Mouse (Mus musculus) liver, embryonic 11.5 days (tissue): ENCODE data around the gene Cby3. TPM values are rescaled to one million over a fixed set of nuclear protein-coding genes. Genes with fewer than 3 reads are reported as not detected.

ENCODE experiments used
- ATAC-seq: fragments of 200-750 bp; cut with Nextera tagmentation; replicated peaks from 2 replicates; pipeline ENCODE4 v1.8.0; 2017; ENCODE audit warnings: moderate number of reproducible peaks, mild to moderate bottlenecking, moderate TSS enrichment, moderate library complexity; ENCODE audit not compliant: low FRiP score
- DNase-seq: peaks from one replicate; pipeline ENCODE4 v3.0.0-alpha.2; 2017; ENCODE audit warnings: low spot score
- H3K27ac ChIP-seq: fragments of 300-500 bp; sonication (generic); 2 replicates; pipeline ENCODE4 v1.5.1; 2014; ENCODE audit warnings: mild to moderate bottlenecking, low read depth, low read length, control low read depth
- H3K27me3 ChIP-seq: fragments of 300-500 bp; sonication (generic); replicated peaks from 2 replicates; pipeline ENCODE4 v1.6.1; 2014; ENCODE audit warnings: low read length, mixed read lengths; ENCODE audit not compliant: control insufficient read depth, insufficient read depth
- H3K36me3 ChIP-seq: fragments of 300-500 bp; sonication (generic); 2 replicates; pipeline ENCODE4 v1.6.1; 2014; ENCODE audit warnings: mild to moderate bottlenecking, low read length, moderate library complexity, mixed read lengths; ENCODE audit not compliant: control insufficient read depth, insufficient read depth
- H3K4me1 ChIP-seq: fragments of 300-500 bp; sonication (generic); replicated peaks from 2 replicates; pipeline ENCODE4 v1.6.1; 2014; ENCODE audit warnings: low read length, mixed read lengths; ENCODE audit not compliant: control insufficient read depth, insufficient read depth
- H3K4me2 ChIP-seq: fragments of 300-500 bp; sonication (generic); 2 replicates; pipeline ENCODE4 v1.6.1; 2014; ENCODE audit warnings: mild to moderate bottlenecking, control low read depth, moderate library complexity
- H3K4me3 ChIP-seq: fragments of 300-500 bp; sonication (generic); 2 replicates; pipeline ENCODE4 v1.5.1; 2014; ENCODE audit warnings: low read depth, low read length, control low read depth
- H3K9ac ChIP-seq: fragments of 300-500 bp; sonication (generic); 2 replicates; pipeline ENCODE4 v1.6.1; 2014; ENCODE audit warnings: low read depth, low read length, control low read depth
- H3K9me3 ChIP-seq: fragments of 300-500 bp; sonication (generic); 2 replicates; pipeline ENCODE4 v1.6.1; 2016; ENCODE audit warnings: low read length, inconsistent platforms, mixed read lengths; ENCODE audit not compliant: control insufficient read depth
- WGBS: fragments of 180-500 bp; shearing (Covaris S2); extraction: QIAGEN DNeasy Blood & Tissue Kit; methylation state at CpG from one replicate; pipeline ENCODE4 v1.1.7; 2014; 5-methylcytosine and 5-hydroxymethylcytosine counted together
- polyA plus RNA-seq: library from polyadenylated mRNA; unstranded; fragments of >200 nt; fragmentation: Nextera tagmentation; extraction: Ambion mirVana; gene quantifications from 2 replicates; pipeline ENCODE4 v1.2.1, GENCODE M21; 2014

The Cby3 gene
- polyA plus RNA-seq, 1 experiment from 2014 or later: not detected

DNA sequence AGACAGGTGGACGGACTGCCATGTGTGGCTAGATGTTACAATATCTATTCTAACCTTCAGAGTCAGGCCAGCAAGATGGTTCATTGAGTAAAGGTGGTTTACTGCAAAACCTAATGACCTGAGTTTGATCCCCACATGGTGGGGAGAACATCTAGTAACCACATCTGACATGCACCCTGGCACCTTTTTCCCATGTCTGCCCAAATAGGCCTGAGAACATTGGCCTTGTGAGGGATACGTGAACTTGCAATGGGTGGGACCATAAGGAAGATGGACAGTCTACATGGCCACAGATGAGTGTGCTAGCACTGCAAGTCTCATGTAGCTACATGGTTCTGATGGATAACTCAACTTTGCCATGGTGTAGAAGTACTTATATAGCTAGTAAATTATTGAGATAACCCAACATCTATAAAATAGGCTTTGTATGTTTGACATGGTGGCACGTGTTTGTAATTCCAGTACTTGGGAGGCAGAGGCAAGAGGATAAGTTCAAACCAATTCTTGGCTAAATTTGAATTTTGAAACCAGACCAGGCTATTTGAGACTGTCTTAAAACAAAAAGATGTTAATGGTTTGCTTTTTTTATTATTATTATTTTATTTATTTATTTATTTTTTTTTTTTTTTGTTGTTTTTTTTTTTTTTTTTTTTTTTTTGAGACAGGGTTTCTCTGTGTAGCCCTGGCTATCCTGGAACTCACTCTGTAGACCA lies 34.1 kb downstream of the Cby3 start:
- DNase-seq: no peak
- no peak overlapping the region for H3K4me3 ChIP-seq

DNA sequence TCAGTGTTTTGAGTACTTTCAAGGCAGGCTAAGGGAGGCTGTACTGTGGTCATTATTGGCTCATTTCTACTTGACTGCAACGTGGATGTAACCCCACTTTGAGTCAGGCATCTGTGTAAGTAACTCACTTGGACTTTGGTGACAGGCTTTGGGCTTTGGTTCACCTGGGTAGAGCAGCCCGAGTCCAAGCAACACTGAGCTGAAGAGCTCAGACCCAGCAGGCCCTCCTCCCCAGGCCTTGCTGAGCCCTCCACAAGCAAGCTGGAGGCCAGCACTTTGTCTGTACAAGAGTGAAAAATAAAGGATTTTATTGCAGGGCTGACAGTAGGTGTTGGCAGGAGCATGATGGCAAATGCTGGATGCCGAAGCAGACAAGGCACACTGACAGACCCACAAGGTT lies 34.7 kb downstream of the Cby3 start:
- no peak for ATAC-seq

More for the DNA sequence above, 34.1 kb downstream of the Cby3 start:
- ATAC-seq: 0 out of 2 replicates have a peak, but pooled peaks have one; percentile 23
- Histone ChIP-seq H3K9ac (no peak overlapping the region), H3K27me3 (no peaks in the 10 kb centered on the region), H3K9me3 (no peaks in the 10 kb centered on the region), H3K4me2 (no peak overlapping the region), H3K4me1 (no peaks in the 10 kb centered on the region), H3K27ac (no peak overlapping the region), H3K36me3 (peaks cover 29% of the 10 kb centered on the region)
- 90% methylated on average over 3 of the region's 3 CpGs for WGBS

DNA sequence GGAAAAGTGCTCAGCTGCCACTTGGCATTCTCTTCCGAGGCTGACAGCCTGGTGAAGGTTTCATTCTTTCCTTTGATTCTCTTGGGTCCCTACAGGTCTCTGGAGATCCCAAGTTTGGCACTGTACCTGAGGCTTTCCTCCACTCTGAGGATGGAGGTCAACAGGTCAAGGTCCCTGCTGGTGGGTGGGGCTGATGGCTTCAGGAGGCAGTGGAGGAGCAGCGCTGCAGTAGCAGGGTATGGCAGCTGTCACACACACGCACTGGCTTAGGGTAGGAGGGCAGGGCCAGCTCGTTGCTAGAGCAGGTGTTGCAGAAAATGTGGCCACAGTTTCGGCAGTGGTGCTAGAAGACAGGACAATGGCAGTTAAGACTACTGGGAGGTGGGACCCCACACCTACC lies 35.4 kb downstream of the Cby3 start:
- Histone ChIP-seq H3K4me1 (no peaks in the 10 kb centered on the region), H3K4me2 (no peak overlapping the region), H3K27me3 (no peaks in the 10 kb centered on the region), H3K9me3 (no peaks in the 10 kb centered on the region), H3K27ac (no peak overlapping the region), H3K36me3 (peaks cover 23% of the 10 kb centered on the region), H3K4me3 (no peak overlapping the region), H3K9ac (no peak overlapping the region)
- DNase-seq: no peak
- WGBS: 77% methylated on average over 5 of the region's 5 CpGs
- no peak for ATAC-seq

More for the DNA sequence above, 34.7 kb downstream of the Cby3 start:
- Histone ChIP-seq H3K36me3 (peaks cover 26% of the 10 kb centered on the region), H3K9ac (no peak overlapping the region), H3K27ac (no peak overlapping the region), H3K27me3 (no peaks in the 10 kb centered on the region), H3K4me2 (no peak overlapping the region), H3K4me3 (no peak overlapping the region), H3K4me1 (no peaks in the 10 kb centered on the region), H3K9me3 (no peaks in the 10 kb centered on the region)
- no peak for DNase-seq
- WGBS: 72% methylated on average over 3 of the region's 3 CpGs

DNA sequence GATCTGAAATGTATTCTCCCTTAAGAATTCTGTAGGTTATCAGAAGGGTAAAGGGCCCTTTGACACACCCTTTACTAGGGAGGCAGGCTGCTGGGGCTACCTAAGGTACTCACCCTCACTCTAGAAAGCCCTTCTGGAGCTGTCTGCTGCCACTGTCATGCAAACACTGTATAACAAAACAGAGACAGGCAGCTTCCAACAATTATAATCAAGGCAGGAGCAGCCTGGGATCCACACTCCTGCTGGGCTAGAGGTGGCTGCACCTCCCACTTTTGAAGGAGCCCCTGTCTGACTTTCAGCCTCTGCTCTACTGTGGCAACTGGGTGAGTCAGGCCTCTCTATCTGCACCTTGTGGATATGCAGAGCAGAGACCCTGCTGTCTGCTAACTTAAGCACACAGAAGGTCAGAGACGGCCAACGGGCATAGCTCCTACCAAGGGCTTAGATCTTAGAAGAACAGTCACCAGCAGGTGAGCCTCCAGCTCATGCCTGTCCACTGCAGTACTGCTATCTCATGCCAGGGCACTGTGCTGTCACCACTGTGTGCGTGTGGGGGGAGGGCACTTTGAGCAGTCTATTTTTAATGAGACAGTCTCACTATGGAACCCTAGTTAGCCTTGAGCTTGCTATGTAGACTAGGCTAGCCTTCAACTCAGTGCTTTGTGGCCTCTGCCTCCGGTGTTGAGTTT lies 37.2 kb downstream of the Cby3 start:
- ATAC-seq: 0 out of 2 replicates have a peak, but pooled peaks have one; percentile 35
- no peak overlapping the region for H3K27ac ChIP-seq

DNA sequence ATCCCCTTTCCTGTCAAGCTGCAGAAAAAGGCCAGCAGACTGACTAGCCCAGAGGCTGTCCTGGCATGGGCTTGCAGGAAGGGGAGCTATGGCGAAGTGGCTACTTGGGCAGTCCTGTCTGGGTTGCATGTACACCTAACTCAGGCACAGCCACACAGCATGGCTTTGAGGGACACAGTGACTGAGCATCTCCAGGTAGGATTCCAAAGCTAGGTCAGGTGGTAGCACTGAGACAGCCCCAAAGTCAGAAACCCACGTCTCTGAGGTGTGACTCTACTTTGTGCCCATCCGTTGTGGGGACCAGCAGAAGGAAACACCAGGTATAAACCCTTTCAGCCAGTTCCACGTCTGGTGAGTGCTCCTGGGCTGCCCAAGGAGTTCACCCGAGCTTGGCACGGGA lies 39.0 kb downstream of the Cby3 start:
- Histone ChIP-seq H3K27ac (no peak overlapping the region), H3K4me1 (no peaks in the 10 kb centered on the region), H3K4me3 (no peak overlapping the region), H3K27me3 (no peaks in the 10 kb centered on the region), H3K9me3 (no peaks in the 10 kb centered on the region), H3K9ac (no peak overlapping the region), H3K36me3 (peaks cover 4% of the 10 kb centered on the region; the same call in 1 of the 2 replicates), H3K4me2 (no peak overlapping the region)
- DNase-seq (no peak), ATAC-seq (no peak)
- 84% methylated on average over 6 of the region's 6 CpGs for WGBS

More for the DNA sequence above, 37.2 kb downstream of the Cby3 start:
- no peak overlapping the region for H3K4me2 ChIP-seq
- no peaks in the 10 kb centered on the region for H3K27me3 ChIP-seq
- H3K36me3 ChIP-seq: peaks cover 17% of the 10 kb centered on the region
- H3K9ac ChIP-seq: no peak overlapping the region
- H3K4me1 ChIP-seq: no peaks in the 10 kb centered on the region
- no peak overlapping the region for H3K4me3 ChIP-seq
- WGBS: 70% methylated on average over 4 of the region's 4 CpGs
- DNase-seq: no peak
- H3K9me3 ChIP-seq: no peaks in the 10 kb centered on the region

DNA sequence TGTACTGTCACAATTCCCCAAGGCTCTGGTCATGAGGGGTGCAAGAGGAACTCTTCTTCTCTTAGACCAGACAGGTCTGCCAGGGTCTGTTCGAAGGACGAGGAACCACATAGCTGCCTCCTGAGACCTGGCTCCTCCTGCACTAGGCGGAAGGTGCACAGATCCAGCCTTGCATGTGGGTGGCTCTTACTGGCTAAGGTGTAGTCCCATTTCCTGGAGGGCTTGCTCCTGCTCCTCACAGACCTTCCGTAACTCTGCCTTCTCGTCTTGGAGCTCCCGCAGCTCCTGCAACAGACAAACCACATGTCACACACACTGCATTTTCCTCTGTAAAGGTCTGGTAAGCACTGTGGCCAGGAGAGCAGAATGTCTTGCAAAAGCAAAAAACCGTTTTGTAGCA lies 40.5 kb downstream of the Cby3 start:
- Histone ChIP-seq H3K4me2 (no peak overlapping the region), H3K9ac (no peak overlapping the region), H3K36me3 (peaks cover 2% of the 10 kb centered on the region; the same call in 1 of the 2 replicates), H3K9me3 (no peaks in the 10 kb centered on the region), H3K27ac (no peak overlapping the region), H3K27me3 (no peaks in the 10 kb centered on the region), H3K4me3 (no peak overlapping the region), H3K4me1 (no peaks in the 10 kb centered on the region)
- ATAC-seq (no peak), DNase-seq (no peak)
- WGBS: 82% methylated on average over 7 of the region's 7 CpGs

DNA sequence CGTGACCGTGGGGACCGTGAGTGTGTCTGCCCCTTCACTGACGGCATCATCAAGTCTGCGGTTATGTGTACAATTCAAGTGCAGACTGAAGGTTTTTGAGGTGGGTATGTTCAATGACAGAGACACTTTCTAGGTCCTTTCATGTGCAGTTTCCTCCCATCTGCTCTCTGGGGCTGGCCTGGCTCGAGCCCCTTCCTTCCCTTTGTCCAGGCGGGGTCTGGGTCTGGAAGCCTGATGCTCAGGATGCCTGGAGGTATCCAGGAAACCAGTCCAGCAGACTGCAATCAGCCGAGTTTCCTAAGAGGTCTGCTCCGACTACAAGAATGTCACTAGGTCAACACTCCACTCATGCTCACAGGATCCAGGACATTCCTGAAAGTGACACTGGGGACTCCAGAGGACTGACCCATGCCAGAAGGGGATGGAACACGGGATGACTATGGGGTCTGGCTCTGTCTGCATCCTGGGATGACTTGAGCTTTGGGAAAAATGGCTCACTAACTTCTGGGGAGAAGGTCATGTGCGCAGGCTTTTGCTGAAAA lies 42.6 kb downstream of the Cby3 start:
- no peak overlapping the region for H3K4me2 ChIP-seq
- H3K36me3 ChIP-seq: peaks cover 10% of the 10 kb centered on the region; the same call in 1 of the 2 replicates
- no peaks in the 10 kb centered on the region for H3K27me3 ChIP-seq
- no peak overlapping the region for H3K9ac ChIP-seq
- whole genome bisulfite sequencing: 80% methylated on average over 11 of the region's 11 CpGs
- H3K4me1 ChIP-seq: no peaks in the 10 kb centered on the region
- DNase-seq (no peak), ATAC-seq (no peak)
- H3K9me3 ChIP-seq: no peaks in the 10 kb centered on the region
- H3K4me3 ChIP-seq: no peak overlapping the region
- no peak overlapping the region for H3K27ac ChIP-seq

DNA sequence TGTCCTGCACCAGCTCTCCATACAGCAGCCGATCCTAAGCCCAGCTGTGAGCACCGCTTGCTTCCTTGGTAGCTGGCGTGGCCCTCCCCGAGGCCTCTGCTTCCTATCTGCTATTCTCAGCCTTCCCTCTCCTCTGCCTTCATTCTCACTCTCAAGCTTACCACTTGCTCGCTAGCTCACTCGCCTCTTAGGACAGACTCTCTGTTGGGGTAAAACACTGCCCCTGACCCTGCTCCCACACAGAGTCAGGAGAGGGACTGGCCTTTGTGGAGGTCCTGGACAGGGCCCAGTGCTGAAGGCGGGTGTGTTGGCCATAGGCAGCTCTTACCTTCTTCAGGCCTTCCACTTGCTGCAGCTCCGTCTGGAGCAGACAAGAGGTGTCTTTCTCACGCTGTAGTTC lies 43.1 kb downstream of the Cby3 start:
- Histone ChIP-seq H3K4me2 (no peak overlapping the region), H3K9me3 (no peaks in the 10 kb centered on the region), H3K27me3 (no peaks in the 10 kb centered on the region), H3K4me3 (no peak overlapping the region), H3K4me1 (no peaks in the 10 kb centered on the region), H3K27ac (no peak overlapping the region), H3K9ac (no peak overlapping the region), H3K36me3 (peaks cover 10% of the 10 kb centered on the region; the same call in 1 of the 2 replicates)
- ATAC-seq (no peak), DNase-seq (no peak)
- WGBS: 75% methylated on average over 9 of the region's 9 CpGs
